Mouse (Mus musculus): Measurements from ENCODE around the gene Gch1. TPM values are rescaled to one million over a fixed set of nuclear protein-coding genes. Genes with fewer than 3 reads are reported as not detected.

Gch1 gene
- total and polyA plus RNA-seq, 3 experiments: 4.4 to 6.6 TPM; not detected in 1

- no peaks in the 10 kb centered on the region for H3K9me3 ChIP-seq (replicated peaks; ENCODE audit: insufficient read depth, low read length)
- no peak overlapping the region for H3K27ac ChIP-seq (ENCODE audit: control insufficient read depth, low read depth, low read length)
- H3K9ac ChIP-seq (ENCODE audit: control insufficient read depth, low read depth, low read length, poor library complexity, severe bottlenecking): no peak overlapping the region
- H3K4me3 ChIP-seq (ENCODE audit: control insufficient read depth in 1 of 2, insufficient read depth in 1 of 2, low read depth in 2 of 2, low read length in 2 of 2): no peak overlapping the region
- no peaks in the 10 kb centered on the region for H3K4me1 ChIP-seq (ENCODE audit: control insufficient read depth in 1 of 2, insufficient read depth in 2 of 2, low read length in 2 of 2)
- TF ChIP-seq ETS1 (IDR thresholded peaks at IDR 0.05; ENCODE audit: low read depth, low read length) (no peak), TAL1 (IDR thresholded peaks at IDR 0.05; ENCODE audit: low read length) (no peak), EP300 (IDR thresholded peaks at IDR 0.05; ENCODE audit: low read depth in 1 of 2, low read length in 2 of 2) (no peak), NRF1 (IDR thresholded peaks at IDR 0.05; ENCODE audit: insufficient read depth, low read depth, low read length, poor library complexity, severe bottlenecking) (no peak)
- no peaks in the 10 kb centered on the region; a peak in 1 of 4 replicates for H3K27me3 ChIP-seq (ENCODE audit: control insufficient read depth in 1 of 2, insufficient read depth in 2 of 2, low read length in 2 of 2)
- DNase-seq (ENCODE audit: low read depth, low spot score): no peak
- H3K79me2 ChIP-seq (ENCODE audit: control insufficient read depth, insufficient read depth, low read length, poor library complexity): no peaks in the 10 kb centered on the region
- H3K36me3 ChIP-seq (ENCODE audit: control insufficient read depth in 1 of 2, insufficient read depth in 2 of 2, low read length in 2 of 2): no peaks in the 10 kb centered on the region
Measured at GRCm38 (mm10) chr14:47206601-47207000, 17.4 kb upstream of the Gch1 start.

GRCm38 (mm10) chr14:47205270-47205972 is 16.2 kb upstream of the Gch1 start:
- no peak overlapping the region for H3K9ac ChIP-seq (ENCODE audit: control insufficient read depth, low read depth, low read length, poor library complexity, severe bottlenecking)
- no peaks in the 10 kb centered on the region; a peak in 1 of 4 replicates for H3K27me3 ChIP-seq (ENCODE audit: control insufficient read depth in 1 of 2, insufficient read depth in 2 of 2, low read length in 2 of 2)
- H3K79me2 ChIP-seq (ENCODE audit: control insufficient read depth, insufficient read depth, low read length, poor library complexity): no peaks in the 10 kb centered on the region
- no peaks in the 10 kb centered on the region for H3K9me3 ChIP-seq (replicated peaks; ENCODE audit: insufficient read depth, low read length)
- TF ChIP-seq MYB (IDR thresholded peaks at IDR 0.05; ENCODE audit: low read depth, low read length): no peak
- no peak for TF ChIP-seq MYC (IDR thresholded peaks at IDR 0.05; ENCODE audit: low read depth, low read length)
- no peak for TF ChIP-seq USF2 (IDR thresholded peaks at IDR 0.05; ENCODE audit: borderline replicate concordance in 1 of 2, insufficient read depth in 1 of 2, low read depth in 1 of 2, low read length in 2 of 2)
- TF ChIP-seq CHD1 (IDR thresholded peaks at IDR 0.05; ENCODE audit: low read depth, low read length): no peak
- TF ChIP-seq RAD21 (IDR thresholded peaks at IDR 0.05; ENCODE audit: low read depth, low read length): no peak
- no peak for TF ChIP-seq CTCF (IDR thresholded peaks at IDR 0.05 in 2 of 3, conservative IDR thresholded peaks at IDR 0.05 in 1 of 3; ENCODE audit: control insufficient read depth in 1 of 3, insufficient read depth in 1 of 3, low read depth in 2 of 3, low read length in 3 of 3, poor library complexity in 1 of 3, severe bottlenecking in 1 of 3)
- TF ChIP-seq NELFE (IDR thresholded peaks at IDR 0.05; ENCODE audit: low read depth, low read length): no peak
- TF ChIP-seq SIN3A (IDR thresholded peaks at IDR 0.05; ENCODE audit: low read length): no peak
- no peak for TF ChIP-seq ETS1 (IDR thresholded peaks at IDR 0.05; ENCODE audit: low read depth, low read length)
- no peak for TF ChIP-seq ELF1 (IDR thresholded peaks at IDR 0.05; ENCODE audit: low read depth, low read length)
- no peak for DNase-seq (ENCODE audit: low read depth, low spot score)
- no peak overlapping the region for H3K4me3 ChIP-seq (ENCODE audit: control insufficient read depth in 1 of 2, insufficient read depth in 1 of 2, low read depth in 2 of 2, low read length in 2 of 2)
- H3K27ac ChIP-seq (ENCODE audit: control insufficient read depth, low read depth, low read length): no peak overlapping the region
- H3K4me1 ChIP-seq (ENCODE audit: control insufficient read depth in 1 of 2, insufficient read depth in 2 of 2, low read length in 2 of 2): no peaks in the 10 kb centered on the region
- no peaks in the 10 kb centered on the region for H3K36me3 ChIP-seq (ENCODE audit: control insufficient read depth in 1 of 2, insufficient read depth in 2 of 2, low read length in 2 of 2)

DNA sequence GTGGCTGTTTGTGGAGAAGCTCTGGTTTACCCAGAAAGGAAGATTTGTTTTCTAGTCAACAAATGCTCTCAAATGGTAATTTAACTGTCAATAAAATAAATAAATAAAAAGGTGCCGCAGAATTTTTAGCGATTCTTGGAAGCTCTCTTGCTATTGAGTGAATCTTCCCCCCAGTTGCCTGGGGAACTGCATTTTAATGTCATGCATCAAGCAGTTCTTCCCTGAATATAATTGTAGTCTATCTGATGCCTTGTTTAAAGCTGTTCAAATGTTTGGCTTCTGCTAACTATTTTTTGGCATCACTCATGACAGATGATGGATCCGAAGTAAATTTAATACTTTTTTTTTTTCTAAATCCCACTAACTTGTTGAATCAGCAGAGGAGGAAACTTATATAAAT is 8.1 kb upstream of the Gch1 start:
- Histone ChIP-seq H3K79me2 (ENCODE audit: control insufficient read depth, insufficient read depth, low read length, poor library complexity) (no peaks in the 10 kb centered on the region), H3K27ac (ENCODE audit: control insufficient read depth, low read depth, low read length) (no peak overlapping the region), H3K4me1 (ENCODE audit: control insufficient read depth in 1 of 2, insufficient read depth in 2 of 2, low read length in 2 of 2) (no peaks in the 10 kb centered on the region; a peak in 1 of 4 replicates), H3K9ac (ENCODE audit: control insufficient read depth, low read depth, low read length, poor library complexity, severe bottlenecking) (no peak overlapping the region), H3K4me3 (ENCODE audit: control insufficient read depth in 1 of 2, insufficient read depth in 1 of 2, low read depth in 2 of 2, low read length in 2 of 2) (no peak overlapping the region), H3K27me3 (ENCODE audit: control insufficient read depth in 1 of 2, insufficient read depth in 2 of 2, low read length in 2 of 2) (no peaks in the 10 kb centered on the region), H3K9me3 (replicated peaks; ENCODE audit: insufficient read depth, low read length) (no peaks in the 10 kb centered on the region), H3K36me3 (ENCODE audit: control insufficient read depth in 1 of 2, insufficient read depth in 2 of 2, low read length in 2 of 2) (no peaks in the 10 kb centered on the region)
- TF ChIP-seq ELF1 (IDR thresholded peaks at IDR 0.05; ENCODE audit: low read depth, low read length): no peak
- no peak for TF ChIP-seq BHLHE40 (IDR thresholded peaks at IDR 0.05; ENCODE audit: borderline replicate concordance, low read depth, low read length)
- no peak for TF ChIP-seq USF1 (IDR thresholded peaks at IDR 0.05; ENCODE audit: low read depth, low read length)
- TF ChIP-seq POLR2A (IDR thresholded peaks at IDR 0.05; ENCODE audit: control insufficient read depth in 1 of 2, insufficient read depth in 1 of 2, low read depth in 1 of 2, low read length in 2 of 2, poor library complexity in 1 of 2): no peak
- TF ChIP-seq ETS1 (IDR thresholded peaks at IDR 0.05; ENCODE audit: low read depth, low read length): no peak
- no peak for TF ChIP-seq MYC (IDR thresholded peaks at IDR 0.05; ENCODE audit: low read depth, low read length)
- TF ChIP-seq RAD21 (IDR thresholded peaks at IDR 0.05; ENCODE audit: low read depth, low read length): no peak
- no peak for TF ChIP-seq MXI1 (IDR thresholded peaks at IDR 0.05; ENCODE audit: low read depth, low read length)
- TF ChIP-seq USF2 (IDR thresholded peaks at IDR 0.05; ENCODE audit: borderline replicate concordance in 1 of 2, insufficient read depth in 1 of 2, low read depth in 1 of 2, low read length in 2 of 2): no peak
- TF ChIP-seq ZNF384 (IDR thresholded peaks at IDR 0.05; ENCODE audit: low read depth, low read length): no peak
- TF ChIP-seq NELFE (IDR thresholded peaks at IDR 0.05; ENCODE audit: low read depth, low read length): no peak
- TF ChIP-seq POLR2AphosphoS2 (IDR thresholded peaks at IDR 0.05; ENCODE audit: low read length): no peak
- TF ChIP-seq ZC3H11A (IDR thresholded peaks at IDR 0.05; ENCODE audit: low read depth, low read length): no peak
- no peak for TF ChIP-seq HCFC1 (IDR thresholded peaks at IDR 0.05; ENCODE audit: low read depth, low read length)
- no peak for TF ChIP-seq TAL1 (IDR thresholded peaks at IDR 0.05; ENCODE audit: low read length)
- TF ChIP-seq GABPA (IDR thresholded peaks at IDR 0.05; ENCODE audit: low read depth, low read length): no peak
- no peak for TF ChIP-seq ZKSCAN1 (IDR thresholded peaks at IDR 0.05; ENCODE audit: low read depth, low read length)
- DNase-seq (ENCODE audit: low read depth, low spot score): no peak

All from MEL (cell line).